Mouse (Mus musculus): ENCODE data around the gene Rc3h1. TPM values are rescaled to one million over a fixed set of nuclear protein-coding genes. Genes with fewer than 3 reads are reported as not detected.

Rc3h1 gene
- polyA plus RNA-seq, 1 experiment from 2014 or later = 4.2 TPM

DNA sequence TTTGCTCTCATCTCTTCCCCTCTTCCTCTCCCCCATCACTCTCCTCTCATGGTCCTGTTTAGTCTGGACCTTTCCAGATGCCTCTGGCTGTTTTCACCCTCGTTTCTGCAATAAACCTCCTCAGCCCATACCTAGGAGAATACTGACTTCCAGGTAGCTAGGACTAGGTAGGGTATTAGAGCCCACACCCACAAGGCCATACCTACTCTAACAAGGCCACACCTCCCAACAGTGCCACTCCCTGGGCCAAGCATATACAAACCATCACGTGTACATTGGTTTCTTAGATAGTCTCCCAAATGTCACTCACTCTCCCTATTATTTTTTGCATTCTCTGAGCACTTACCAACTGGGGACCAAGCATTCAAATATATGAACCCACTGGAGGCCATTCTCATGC, 21.2 kb upstream of the Rc3h1 start:
- H3K4me3 ChIP-seq (ENCODE audit: low read depth, low read length) = no peak overlapping the region
- H3K9me3 ChIP-seq (ENCODE audit: control insufficient read depth, low read length) = no peaks in the 10 kb centered on the region
- DNase-seq (ENCODE audit: low spot score) = no peak
- no peak for ATAC-seq (ENCODE audit: low FRiP score, low TSS enrichment)
- H3K9ac ChIP-seq (ENCODE audit: low read length) = no peak overlapping the region
- 45% methylated on average over 2 of the region's 2 CpGs for whole genome bisulfite sequencing
- TF ChIP-seq EP300 (optimal IDR thresholded peaks at IDR 0.05) = no peak
- TF ChIP-seq CTCF (IDR thresholded peaks at IDR 0.05; ENCODE audit: low read depth) = no peak
- no peaks in the 10 kb centered on the region for H3K4me1 ChIP-seq (replicated peaks; ENCODE audit: control insufficient read depth, insufficient read depth)
- no peak overlapping the region for H3K4me2 ChIP-seq (replicated peaks; ENCODE audit: low read depth)
- no peaks in the 10 kb centered on the region for H3K27me3 ChIP-seq (ENCODE audit: control insufficient read depth, insufficient read depth, low read length)
- H3K36me3 ChIP-seq (ENCODE audit: control insufficient read depth, insufficient read depth, low read length) = no peaks in the 10 kb centered on the region
- H3K27ac ChIP-seq (replicated peaks) = no peak overlapping the region

DNA sequence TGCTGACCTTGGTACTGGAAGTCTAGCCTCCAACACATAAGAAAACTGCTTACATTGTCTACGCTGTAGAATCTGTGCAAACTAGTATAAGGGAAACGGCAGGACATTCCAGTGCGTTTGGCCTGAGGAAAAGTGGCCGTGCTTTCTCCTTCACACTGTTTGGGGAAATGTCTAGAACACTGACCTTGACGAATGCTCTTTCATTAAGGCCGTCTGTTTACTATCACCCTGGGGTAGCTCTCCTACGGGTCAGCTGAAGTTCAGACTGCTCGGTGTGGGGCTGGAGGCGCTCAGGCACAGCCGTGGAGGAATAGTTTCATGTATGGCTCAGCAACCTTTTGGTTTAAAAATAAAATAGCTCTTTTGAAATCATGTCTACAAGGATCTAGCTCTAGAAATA, 6.5 kb upstream of the Rc3h1 start:
- H3K4me1 ChIP-seq (replicated peaks; ENCODE audit: control insufficient read depth, insufficient read depth) = no peaks in the 10 kb centered on the region
- DNase-seq (ENCODE audit: low spot score) (no peak), ATAC-seq (ENCODE audit: low FRiP score, low TSS enrichment) (0 out of 2 replicates have a peak, but pooled peaks have one; percentile 56)
- no peaks in the 10 kb centered on the region for H3K36me3 ChIP-seq (ENCODE audit: control insufficient read depth, insufficient read depth, low read length)
- no peak overlapping the region for H3K4me2 ChIP-seq (replicated peaks; ENCODE audit: low read depth)
- H3K9ac ChIP-seq (ENCODE audit: low read length) = no peak overlapping the region
- no peaks in the 10 kb centered on the region for H3K9me3 ChIP-seq (ENCODE audit: control insufficient read depth, low read length)
- TF ChIP-seq EP300 (optimal IDR thresholded peaks at IDR 0.05) = no peak
- H3K27me3 ChIP-seq (ENCODE audit: control insufficient read depth, insufficient read depth, low read length) = no peaks in the 10 kb centered on the region
- H3K27ac ChIP-seq (replicated peaks) = no peak overlapping the region
- WGBS = 19% methylated on average over 10 of the region's 10 CpGs
- H3K4me3 ChIP-seq (ENCODE audit: low read depth, low read length) = no peak overlapping the region

DNA sequence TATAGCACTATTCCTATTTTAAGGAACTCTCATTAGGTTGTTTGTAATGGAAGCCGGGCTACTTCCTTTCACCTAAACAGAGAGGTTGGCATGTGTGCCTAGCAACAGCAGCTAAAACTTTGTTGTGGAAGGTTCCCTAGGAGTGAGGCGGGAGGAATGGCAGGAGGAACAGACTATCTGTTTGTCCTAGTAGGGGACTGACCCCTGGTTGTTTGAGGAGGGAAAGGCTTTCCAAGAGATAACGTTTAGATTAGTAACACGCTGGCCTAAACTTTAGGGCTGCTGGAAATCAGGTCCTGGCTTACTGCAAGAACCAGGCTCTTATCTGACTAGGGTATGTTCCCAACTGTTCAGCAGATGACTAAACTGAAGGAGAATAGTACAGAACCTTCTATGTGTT, 2.2 kb upstream of the Rc3h1 start:
- Histone ChIP-seq H3K27ac (replicated peaks) (no peak overlapping the region), H3K9me3 (ENCODE audit: control insufficient read depth, low read length) (no peaks in the 10 kb centered on the region), H3K36me3 (ENCODE audit: control insufficient read depth, insufficient read depth, low read length) (no peaks in the 10 kb centered on the region), H3K4me2 (replicated peaks; ENCODE audit: low read depth) (no peak overlapping the region), H3K27me3 (ENCODE audit: control insufficient read depth, insufficient read depth, low read length) (no peaks in the 10 kb centered on the region), H3K4me3 (ENCODE audit: low read depth, low read length) (no peak overlapping the region), H3K4me1 (replicated peaks; ENCODE audit: control insufficient read depth, insufficient read depth) (no peaks in the 10 kb centered on the region), H3K9ac (ENCODE audit: low read length) (no peak overlapping the region)
- no peak for DNase-seq (ENCODE audit: low spot score)
- no peak for ATAC-seq (ENCODE audit: low FRiP score, low TSS enrichment)
- WGBS = 34% methylated on average over 4 of the region's 4 CpGs
- TF ChIP-seq EP300 (optimal IDR thresholded peaks at IDR 0.05) (no peak), CTCF (IDR thresholded peaks at IDR 0.05; ENCODE audit: low read depth) (no peak)

DNA sequence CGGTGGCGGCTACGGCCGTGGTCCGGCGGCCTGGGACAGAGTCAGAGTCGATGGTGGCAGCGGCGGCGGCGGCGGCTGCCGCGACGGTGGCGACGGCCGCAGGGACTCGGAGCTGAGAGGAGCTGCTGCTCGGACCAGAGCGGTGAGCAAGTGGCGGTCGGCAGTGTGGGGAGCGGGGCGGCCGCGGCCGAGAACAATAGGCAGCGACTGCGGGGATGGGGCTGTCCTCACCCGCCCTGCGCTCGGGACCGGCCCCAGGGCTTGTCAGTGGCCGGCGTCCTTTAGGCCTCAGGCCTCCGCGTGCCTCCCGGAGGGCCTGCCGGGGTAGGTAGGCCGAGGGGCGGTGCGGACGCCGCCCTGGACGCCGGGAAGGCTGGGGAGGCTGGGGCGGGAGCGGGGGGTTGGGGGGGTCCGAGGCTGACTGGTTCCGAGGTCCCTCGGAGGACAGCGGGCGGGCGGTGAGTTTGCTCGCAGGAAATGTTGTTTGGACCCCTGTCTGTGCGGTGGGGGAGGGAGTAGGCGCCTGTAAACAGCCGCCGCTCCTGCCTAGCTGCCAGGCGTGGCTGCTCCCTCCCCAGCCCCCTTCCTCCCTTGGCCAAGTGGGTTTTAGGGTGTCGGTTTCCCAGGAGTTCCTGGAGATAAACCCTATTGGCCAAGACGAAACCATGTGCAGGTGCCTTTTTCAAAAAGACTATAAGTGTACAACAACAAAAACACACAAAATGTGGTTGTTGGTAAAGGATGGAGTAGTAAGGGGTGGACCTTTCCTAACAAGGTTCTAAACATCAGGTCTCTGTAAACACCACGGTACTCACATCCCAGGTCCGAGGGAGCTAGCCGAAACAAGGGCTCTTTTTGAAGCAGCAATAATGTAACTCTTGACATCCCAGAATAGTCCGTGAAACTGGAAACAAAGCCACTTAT, 602 bp downstream of the Rc3h1 start:
- no peak for TF ChIP-seq EP300 (optimal IDR thresholded peaks at IDR 0.05)
- no peak for TF ChIP-seq CTCF (IDR thresholded peaks at IDR 0.05; ENCODE audit: low read depth)
- no peaks in the 10 kb centered on the region for H3K4me1 ChIP-seq (replicated peaks; ENCODE audit: control insufficient read depth, insufficient read depth)
- DNase-seq (ENCODE audit: low spot score) (peak; percentile 75), ATAC-seq (ENCODE audit: low FRiP score, low TSS enrichment) (peak; percentile 77)
- H3K9me3 ChIP-seq (ENCODE audit: control insufficient read depth, low read length) = no peaks in the 10 kb centered on the region
- WGBS = 0% methylated on average over 43 of the region's 67 CpGs
- H3K4me3 ChIP-seq (ENCODE audit: low read depth, low read length) = peak overlapping the region; percentile 99
- H3K9ac ChIP-seq (ENCODE audit: low read length) = peak overlapping the region; percentile 98
- no peaks in the 10 kb centered on the region for H3K36me3 ChIP-seq (ENCODE audit: control insufficient read depth, insufficient read depth, low read length)
- peak overlapping the region; percentile 70 for H3K4me2 ChIP-seq (replicated peaks; ENCODE audit: low read depth)
- no peaks in the 10 kb centered on the region for H3K27me3 ChIP-seq (ENCODE audit: control insufficient read depth, insufficient read depth, low read length)
- peak overlapping the region; percentile 96 for H3K27ac ChIP-seq (replicated peaks)

DNA sequence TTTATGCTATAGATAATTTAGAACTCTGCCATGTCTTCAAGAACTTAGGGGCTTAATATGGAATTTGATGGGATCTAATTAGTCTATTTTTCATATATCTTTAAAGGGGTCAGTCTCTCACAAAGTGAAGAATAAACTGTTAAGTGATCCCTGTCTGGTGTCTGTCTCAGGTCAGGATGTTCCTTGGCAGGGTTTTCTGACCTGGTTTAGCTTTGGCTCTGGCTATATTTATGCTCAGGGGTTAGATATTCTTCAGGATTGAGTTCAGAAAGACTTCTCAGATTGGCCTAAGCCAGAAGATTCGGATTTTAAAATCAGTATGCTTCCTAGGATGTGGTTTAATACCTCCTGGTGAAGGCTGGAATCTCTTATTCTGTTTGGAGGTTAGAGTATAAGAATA, 4.0 kb downstream of the Rc3h1 start:
- TF ChIP-seq CTCF (IDR thresholded peaks at IDR 0.05; ENCODE audit: low read depth) = no peak
- no peak for TF ChIP-seq EP300 (optimal IDR thresholded peaks at IDR 0.05)
- Histone ChIP-seq H3K4me1 (replicated peaks; ENCODE audit: control insufficient read depth, insufficient read depth) (no peaks in the 10 kb centered on the region; the same call in 1 of the 2 replicates), H3K27ac (replicated peaks) (no peak overlapping the region), H3K4me2 (replicated peaks; ENCODE audit: low read depth) (no peak overlapping the region), H3K36me3 (ENCODE audit: control insufficient read depth, insufficient read depth, low read length) (no peaks in the 10 kb centered on the region), H3K9ac (ENCODE audit: low read length) (no peak overlapping the region), H3K9me3 (ENCODE audit: control insufficient read depth, low read length) (no peaks in the 10 kb centered on the region), H3K27me3 (ENCODE audit: control insufficient read depth, insufficient read depth, low read length) (no peaks in the 10 kb centered on the region), H3K4me3 (ENCODE audit: low read depth, low read length) (no peak overlapping the region)
- DNase-seq (ENCODE audit: low spot score) (no peak), ATAC-seq (ENCODE audit: low FRiP score, low TSS enrichment) (no peak)
- WGBS = 97% methylated on average over 1 of the region's 1 CpGs

DNA sequence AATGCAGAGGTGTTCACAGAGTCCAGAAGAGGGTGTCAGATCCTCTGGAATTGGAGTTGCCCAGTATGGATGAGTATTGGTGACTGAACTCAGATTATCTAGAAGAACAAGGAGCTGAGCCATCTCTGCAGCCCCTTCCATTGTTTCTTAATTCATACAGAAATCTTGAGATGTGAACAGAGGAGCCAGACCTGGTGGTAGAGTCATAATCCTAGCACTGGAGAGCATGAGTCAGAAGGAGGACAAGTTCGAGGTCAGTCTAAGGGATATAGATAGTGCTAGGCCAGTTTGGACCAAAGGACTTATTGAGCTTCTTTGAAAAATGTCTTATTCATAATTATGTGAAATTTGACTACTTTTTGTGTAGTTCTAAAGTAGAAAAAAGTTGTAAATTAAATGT, 4.6 kb downstream of the Rc3h1 start:
- no peaks in the 10 kb centered on the region for H3K27me3 ChIP-seq (ENCODE audit: control insufficient read depth, insufficient read depth, low read length)
- H3K36me3 ChIP-seq (ENCODE audit: control insufficient read depth, insufficient read depth, low read length) = no peaks in the 10 kb centered on the region
- no peak for DNase-seq (ENCODE audit: low spot score)
- no peak overlapping the region for H3K4me2 ChIP-seq (replicated peaks; ENCODE audit: low read depth)
- H3K4me1 ChIP-seq (replicated peaks; ENCODE audit: control insufficient read depth, insufficient read depth) = no peaks in the 10 kb centered on the region; the same call in 1 of the 2 replicates
- WGBS = 80% methylated on average over 1 of the region's 1 CpGs
- TF ChIP-seq EP300 (optimal IDR thresholded peaks at IDR 0.05) (no peak), CTCF (IDR thresholded peaks at IDR 0.05; ENCODE audit: low read depth) (no peak)
- no peaks in the 10 kb centered on the region for H3K9me3 ChIP-seq (ENCODE audit: control insufficient read depth, low read length)
- H3K9ac ChIP-seq (ENCODE audit: low read length) = no peak overlapping the region
- H3K4me3 ChIP-seq (ENCODE audit: low read depth, low read length) = no peak overlapping the region
- H3K27ac ChIP-seq (replicated peaks) = no peak overlapping the region
- ATAC-seq (ENCODE audit: low FRiP score, low TSS enrichment) = no peak
